Mouse (Mus musculus) kidney, postnatal 25 days (tissue): ENCODE data around the gene Arcn1.

Source experiments
- DNase-seq, 2 experiments: peaks; one replicate each; pipeline ENCODE4 v3.0.0; 2021; ENCODE audit warnings: mixed read lengths in 2 of 2

The Arcn1 gene

DNA sequence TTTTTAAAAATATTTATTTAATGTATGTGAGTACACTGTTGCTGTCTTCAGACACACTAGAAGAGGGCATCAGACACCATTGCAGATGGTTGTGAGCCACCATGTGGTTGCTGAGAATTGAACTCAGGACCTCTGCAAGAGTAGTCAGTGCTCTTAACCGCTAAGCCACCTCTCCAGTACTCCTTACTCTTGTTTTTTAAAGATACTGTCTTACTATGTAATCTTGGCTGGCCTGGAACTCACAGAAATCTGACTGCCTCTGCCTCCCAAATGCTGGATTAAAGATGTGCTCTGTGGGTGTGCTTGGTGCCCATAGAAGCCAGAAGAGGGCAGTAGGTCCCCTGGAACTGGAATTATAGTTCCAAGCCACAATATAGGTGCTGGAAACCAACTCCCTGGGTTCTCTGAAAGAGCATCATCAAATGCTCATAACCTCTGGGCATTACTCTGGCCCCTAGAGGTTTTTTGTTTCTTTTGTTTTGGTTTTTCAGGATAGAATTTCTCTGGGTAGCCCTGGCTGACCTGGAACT lies 26.9 kb downstream of the Arcn1 start:
- no peak for DNase-seq

DNA sequence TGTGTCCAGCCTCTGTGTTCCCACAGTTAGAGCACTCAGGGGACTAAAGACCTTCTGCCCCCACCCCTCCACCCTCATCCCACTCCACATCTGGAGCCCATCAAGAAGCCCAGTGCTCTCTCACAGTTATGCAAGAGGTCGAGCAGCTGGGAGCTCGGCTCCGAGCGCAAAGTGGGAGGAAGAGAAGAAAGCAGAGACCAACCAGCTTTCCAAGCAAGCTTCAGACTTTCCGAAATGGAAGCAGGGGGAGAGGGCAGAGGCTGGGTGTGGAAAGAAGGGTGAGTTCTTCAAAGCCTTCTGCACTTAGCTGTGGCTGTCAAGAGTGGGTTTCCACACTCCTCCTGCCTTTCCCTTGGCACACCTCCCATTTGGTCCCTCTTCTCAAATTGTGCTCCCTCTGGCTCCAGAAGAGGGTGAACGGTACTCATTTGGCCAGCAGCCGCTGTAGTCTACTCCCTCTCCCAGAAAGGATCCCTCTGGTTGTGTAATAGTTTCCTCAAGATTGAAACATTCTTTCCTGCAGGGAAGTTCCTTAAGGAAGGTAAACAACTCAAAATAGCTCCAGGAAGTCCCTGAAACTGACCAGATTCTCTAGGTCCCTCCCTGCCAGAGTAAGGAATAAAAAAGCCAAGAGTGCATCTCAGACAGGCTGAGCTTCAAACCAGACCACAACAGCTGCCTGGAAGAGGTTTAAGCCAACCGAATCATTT lies 30.2 kb downstream of the Arcn1 start:
- peak; percentile 59 to 82 for DNase-seq

DNA sequence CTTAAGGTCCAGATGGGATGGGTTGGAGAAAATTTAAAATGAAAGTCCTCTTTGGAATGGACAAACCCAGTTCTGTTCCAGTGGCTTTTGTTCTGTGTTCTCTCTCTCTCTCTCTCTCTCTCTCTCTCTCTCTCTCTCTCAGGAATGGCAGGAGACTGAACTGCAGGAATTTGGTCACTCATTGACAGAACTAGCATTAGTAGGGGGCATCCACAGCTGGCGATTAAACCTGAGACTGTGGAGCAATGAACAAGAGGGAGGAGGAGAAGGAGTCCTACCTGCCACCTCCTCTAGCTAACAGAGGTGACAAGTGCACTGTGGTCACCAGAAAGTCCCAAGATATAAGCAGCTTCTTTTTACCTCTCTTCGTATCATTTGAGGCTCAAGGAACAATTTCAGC lies 31.3 kb downstream of the Arcn1 start:
- DNase-seq: peak; percentile 40 to 68

DNA sequence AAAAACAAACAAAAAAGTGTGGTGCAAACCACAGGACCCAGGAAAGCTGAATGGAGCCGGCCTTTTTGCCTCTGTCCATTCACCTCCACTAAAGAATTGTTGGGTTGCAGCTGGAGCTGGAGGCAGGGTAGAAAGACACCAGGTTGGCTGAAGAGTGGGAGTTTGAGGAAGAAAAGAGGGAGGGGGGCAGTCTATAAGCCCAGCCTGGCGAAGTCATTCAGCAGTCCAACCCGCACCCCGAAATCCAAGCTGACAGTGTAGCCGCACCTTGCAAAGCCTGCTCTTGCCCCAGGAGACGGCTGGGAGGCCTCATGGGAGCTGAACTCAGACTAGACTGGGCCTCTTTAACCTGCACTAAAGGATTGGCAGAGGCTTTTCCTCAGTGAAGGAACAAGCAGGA lies 31.8 kb downstream of the Arcn1 start:
- DNase-seq: no peak

DNA sequence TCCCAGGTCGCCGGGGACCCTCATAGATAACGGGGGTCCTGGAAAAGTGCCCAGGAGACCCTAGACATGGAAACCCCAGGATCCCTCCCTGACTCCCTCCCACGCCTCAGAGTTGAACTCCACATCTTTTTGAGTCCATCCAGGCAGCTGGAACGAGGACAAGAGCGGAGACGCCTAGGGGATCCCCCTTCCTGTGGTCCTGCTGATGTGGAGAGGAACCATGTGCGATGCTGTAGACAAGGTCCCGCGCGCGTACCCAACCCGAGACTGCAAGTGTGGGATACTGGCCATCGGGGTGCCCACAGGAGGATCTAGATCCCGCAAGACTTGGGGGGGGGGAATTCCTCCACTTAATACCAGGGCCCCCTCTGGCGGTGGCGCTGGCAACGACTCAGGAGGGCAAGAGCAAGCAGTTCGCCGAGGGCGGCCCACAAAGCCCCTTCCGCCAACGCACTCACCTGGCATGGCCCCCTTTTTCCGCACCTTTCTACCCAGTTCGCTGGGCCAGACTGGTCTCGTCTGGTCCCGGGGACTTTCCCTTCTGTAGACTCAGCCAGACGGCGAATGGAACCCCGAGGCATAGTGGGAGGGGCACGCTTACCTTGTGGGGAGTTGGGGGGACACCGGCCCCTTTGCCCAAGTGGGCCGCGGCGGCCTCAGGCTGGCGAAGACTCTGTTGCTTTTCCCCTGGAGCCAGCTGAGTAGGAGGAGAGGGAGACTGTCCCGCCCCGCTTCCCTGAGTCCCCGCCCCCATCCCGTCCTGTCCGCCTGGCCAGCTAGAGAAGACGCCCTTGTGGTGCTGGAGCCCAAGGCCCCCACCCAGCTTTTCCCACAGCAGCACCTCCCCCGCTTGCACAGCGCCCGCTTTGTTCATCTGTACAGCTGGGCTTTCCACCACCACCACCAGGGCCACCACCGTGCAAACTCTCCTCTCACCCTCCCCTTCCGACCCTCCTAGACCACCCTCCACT lies 32.8 kb downstream of the Arcn1 start, which contains the start of gene Phldb1:
Gene Phldb1, minus strand, starts transcription at position 675 of the 971 bp plus-strand sequence.
- DNase-seq: peak; percentile 84 to 91

DNA sequence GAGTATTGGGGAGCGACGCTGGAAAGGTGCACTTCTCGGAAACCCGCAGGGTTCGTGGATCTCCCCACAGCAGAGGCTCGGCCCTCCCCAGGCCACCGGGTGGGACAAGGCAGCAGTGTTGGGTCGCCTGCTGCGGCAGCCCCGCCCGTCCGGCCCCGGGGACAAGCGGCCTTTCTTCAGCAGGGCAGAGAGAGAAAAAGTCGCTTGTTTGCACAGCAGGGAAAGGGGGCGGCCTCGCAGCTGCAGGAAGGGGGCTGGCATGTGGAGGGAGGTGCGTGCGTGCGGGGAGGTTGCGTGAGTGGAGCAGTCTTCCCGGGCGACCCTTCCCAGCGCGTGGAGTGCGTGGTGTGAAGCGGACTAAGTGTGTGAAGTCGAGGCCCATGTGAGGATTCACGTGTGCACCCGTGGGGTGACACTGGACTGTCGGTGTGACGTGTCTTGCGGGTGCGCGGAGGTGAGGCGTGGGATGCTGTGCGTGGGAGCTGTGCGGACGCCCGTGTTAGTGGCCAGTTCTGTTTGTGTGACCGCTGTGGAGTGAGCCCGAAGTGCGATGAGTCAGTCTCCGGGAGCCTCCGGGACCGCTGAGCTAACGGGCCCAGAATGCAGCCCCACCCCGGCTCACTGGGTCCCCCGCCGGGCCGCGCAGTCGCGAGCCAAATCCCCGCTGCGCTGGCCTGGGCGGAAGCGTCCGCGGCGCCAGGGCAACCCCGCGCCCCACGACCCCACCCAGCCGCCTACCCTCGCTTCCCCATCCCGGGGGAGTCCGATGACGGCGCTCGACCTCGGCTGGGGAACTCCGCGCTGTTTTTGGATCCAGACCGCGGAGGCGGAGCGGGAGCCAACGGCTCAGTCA lies 33.7 kb downstream of the Arcn1 start:
- peak; percentile 58 to 75 for DNase-seq

DNA sequence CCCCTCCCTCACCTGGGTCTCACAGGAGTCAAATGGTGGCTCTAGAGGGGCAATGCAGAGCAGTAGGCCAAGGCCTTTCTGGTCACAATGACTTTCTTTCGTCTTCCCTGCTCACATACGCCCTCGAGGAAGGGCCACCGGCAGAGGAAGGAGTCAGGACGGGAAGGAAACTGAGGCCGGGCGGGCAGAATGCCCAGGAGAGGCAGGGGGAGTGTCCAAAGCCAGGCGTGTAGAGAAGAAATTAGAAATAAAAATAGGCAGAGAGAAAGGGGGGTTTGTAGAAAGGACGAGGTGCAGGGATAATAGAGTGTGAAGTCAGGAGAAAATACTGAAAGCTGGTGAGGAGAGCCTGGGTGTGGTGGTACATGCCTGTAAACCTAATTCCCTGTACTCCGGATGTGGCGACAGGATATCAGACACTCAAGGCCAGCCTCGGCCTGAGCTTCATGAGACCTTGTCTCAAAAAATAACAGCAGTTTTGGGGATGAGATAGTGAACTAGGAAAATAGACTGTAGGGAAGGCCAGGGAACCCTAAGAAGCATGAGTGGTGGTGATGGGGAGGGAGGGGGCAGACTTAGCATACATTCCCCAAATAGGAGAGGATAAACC lies 34.6 kb downstream of the Arcn1 start:
- DNase-seq: peak in 1 of 2 experiments; percentile 55

DNA sequence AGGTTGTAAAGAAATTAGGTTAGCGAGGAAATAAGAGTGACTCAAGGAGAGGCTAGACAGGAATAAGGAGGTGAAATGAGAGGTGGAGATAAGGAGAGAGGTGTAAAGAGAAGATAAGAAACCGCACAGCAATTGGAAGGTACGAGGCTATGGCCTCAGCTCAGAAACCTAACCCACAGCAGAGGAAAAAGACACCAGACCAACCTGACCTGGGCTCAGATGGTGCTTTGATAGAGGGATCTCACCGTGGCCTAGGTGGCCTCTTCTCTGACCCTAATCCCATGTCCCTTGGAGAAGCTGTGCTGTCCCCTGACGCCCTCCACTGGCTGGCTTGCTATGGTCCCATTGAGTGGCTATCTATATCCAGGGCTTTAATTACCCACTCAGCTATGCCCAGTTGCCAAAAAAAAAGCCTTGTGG lies 35.5 kb downstream of the Arcn1 start:
- no peak for DNase-seq

DNA sequence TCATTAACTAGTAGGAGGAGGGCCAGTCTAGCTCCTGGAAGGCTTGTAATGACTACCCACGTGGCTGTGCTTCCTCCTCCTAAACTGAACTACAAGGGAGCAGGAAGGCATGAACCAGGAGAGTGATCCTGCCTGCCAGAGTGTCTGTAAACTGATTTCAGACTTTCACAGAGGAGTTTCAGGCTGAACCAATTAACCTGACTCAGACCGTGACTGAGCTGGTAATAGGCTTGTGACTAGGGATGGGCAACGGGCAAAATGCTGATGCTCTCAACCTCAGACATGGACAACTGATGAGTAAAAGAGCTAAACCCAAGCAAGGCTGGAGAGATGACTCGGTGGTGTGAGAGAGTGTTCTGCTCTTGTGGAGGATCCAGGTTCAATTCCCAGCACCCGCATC lies 40.2 kb downstream of the Arcn1 start:
- no peak for DNase-seq

DNA sequence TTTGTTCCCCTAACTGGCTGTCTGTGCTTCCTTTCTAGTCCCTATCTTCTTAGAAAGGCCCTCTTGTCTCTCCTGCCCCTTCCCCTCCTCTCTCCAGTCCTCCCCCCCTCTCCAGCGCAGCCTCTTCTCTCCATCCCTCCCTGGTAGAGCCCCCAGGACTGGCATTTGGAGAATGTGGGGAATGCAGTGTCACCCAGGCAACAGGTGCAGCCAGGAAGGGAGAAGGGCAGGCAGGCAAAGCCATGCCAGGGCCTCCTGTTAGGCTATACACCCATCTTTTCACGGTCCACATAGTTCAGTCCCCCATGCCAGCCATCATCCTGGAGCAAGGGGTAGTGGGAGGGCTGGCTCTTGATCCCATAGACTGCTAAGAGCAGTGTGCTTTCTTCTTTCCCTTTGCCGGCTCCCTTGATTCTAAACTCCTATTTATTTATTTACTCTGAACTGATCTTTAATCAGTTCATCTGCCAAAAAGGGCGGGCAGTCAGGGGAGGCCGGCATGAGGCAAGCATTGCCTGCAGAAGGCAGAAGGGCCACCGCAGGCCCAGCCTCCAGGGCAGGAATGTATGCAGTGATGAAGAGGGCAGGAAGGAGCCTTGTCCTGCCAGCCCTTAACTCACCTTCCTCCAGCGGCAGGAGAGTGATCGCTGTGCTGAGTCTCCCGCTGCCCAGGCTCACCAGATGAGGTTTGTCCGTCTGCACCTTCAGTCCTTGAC lies 41.1 kb downstream of the Arcn1 start:
- peak; percentile 69 to 75 for DNase-seq

DNA sequence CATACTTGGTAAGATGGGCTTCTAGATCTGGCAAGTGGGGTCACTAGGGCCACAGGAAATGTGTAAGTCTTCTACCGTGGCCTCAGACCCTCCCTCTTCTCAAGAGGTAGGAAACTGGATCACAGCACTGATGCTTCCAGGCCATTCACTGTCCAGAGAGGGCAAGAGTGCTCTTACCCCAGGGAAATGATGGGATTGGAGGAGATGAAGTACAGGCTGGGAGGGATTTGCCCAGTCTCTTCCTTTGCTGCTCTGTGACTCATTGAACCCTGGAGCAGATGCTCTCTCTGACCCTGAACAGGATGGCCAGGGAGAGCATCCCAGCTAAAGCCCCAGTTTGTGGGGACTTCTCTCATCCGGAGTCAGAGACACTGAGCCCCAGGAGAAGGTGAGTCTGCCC lies 43.0 kb downstream of the Arcn1 start:
- no peak for DNase-seq

DNA sequence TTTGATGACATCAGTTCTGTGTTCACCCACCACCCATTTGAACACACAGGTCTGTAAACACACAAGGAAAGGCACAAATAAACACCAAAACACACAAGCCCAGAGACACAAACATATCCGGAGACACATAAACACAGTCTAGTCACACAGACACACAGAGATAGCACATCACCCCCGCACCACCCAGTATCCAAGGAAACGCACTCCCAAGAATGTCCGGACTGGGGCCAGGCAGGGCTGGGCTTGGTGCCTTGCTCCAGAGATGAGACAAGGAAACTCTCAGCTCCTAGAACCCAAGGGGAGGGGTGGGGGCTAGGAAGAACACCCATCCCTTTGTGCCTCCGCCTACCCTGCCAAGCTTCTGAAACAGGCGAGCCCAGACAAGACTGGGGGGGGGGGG lies 43.4 kb downstream of the Arcn1 start:
- DNase-seq: peak; percentile 55 to 83

DNA sequence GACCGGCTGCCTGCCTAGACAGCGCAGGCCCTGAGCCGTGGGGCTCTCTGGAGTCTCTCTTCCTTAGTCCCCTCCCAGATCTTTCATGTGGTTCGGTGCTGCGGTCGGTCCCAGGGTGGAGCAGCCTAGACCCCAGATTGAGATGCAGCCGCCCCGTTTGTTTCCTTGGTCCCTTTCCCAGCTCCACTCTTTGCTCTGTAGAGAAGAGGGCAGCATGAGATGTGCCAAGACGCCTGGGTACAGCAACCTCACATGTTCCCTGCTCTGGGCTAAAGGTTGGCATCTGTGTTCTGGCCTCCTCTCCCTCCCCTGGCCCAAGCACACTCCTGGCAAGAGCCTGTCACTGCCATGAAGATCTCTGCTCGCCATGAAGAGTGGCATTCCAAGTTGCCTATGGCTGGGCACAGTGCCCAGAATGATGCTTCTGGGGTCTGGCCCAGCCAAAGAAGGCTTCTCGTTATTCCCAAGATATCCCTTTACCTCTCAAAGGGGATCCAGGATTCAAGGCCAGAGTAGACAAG lies 44.1 kb downstream of the Arcn1 start:
- no peak for DNase-seq

DNA sequence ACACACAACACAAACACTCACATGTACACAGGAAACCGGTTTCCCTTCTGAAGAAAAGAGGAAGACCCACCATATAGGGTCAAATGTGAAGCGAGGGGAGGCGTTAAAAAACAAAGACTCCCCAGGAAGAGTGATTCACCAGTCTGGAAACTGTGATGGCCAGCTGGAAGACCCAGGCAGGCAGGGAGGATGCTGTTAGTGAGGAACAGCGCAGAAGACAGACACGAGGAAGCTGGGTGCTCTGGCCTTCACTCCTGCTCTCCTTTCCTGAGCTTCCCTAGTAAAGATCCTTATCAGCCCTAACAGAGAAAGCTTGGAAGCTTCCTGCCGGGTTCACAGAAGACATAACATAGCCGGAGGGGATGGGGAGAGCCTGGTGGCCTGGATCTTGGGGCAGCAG lies 44.6 kb downstream of the Arcn1 start:
- DNase-seq: no peak

DNA sequence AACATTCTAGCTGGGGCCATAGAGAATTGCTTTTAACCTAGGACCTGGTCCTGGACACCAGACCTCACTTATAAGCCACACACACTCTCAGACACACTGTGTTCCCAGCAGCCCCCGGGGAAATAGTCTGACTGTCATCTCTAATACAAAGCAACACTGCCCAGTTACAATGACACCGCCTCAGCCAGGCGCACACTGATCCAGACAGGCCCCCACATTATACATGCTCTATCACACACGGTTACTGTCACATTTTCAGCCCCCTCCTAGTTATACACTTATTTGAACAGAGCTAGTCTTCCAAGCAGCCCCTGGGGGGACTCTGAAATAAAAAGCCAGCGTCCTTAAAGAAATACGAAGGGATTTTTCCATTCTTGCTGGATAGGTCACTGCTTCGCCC lies 45.1 kb downstream of the Arcn1 start:
- DNase-seq: no peak

DNA sequence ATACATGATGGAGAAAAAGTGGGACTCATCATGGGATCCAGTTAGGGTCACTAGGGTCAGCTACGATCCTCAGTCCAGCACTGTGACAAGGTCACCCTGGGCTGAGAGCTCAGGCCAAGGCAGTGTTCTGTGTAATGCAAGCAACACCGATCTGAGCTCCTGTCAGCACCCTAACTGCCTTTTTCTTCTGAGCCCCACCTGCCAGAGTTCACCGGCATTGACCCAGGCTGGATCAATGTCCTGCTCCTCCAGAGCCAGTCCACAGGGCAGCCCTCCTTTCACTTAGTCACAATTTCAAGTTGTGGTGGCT lies 45.8 kb downstream of the Arcn1 start:
- DNase-seq: no peak

DNA sequence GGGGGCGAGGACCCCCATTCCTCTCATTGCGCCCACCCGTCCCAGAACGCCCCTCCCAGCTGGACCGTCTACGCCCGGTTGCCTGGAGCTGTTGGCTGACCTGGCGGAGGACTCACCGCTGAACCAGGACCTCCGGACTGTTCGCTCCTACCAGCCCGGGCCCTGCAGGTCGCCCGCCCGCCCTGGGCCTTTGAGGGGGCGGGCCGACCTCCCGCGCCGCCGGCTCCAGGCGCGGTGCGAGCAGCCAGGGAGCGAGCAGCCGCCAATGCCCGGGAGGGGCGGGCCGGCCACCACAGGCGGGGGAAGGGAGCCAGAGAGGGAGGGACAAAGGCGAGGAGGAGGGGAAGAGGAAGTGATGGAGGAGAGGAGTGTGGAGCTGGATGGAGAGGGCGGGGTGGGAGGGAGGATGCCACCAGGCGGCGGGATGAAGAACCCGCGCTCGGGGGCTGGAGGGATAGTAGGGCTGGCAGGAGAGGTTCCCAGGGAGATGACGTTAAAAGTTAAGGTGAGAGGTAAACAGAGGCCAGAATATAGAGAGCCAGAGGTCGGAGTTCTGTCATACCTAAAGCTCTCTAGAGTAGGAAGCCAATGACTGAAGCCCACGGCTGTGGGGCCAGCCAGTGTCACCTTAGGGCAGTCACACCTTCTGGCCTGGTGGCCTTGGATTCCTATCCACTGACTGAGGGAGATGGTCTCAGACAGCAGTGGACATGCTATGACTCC lies 46.3 kb downstream of the Arcn1 start:
- DNase-seq: peak; percentile 87 to 96

DNA sequence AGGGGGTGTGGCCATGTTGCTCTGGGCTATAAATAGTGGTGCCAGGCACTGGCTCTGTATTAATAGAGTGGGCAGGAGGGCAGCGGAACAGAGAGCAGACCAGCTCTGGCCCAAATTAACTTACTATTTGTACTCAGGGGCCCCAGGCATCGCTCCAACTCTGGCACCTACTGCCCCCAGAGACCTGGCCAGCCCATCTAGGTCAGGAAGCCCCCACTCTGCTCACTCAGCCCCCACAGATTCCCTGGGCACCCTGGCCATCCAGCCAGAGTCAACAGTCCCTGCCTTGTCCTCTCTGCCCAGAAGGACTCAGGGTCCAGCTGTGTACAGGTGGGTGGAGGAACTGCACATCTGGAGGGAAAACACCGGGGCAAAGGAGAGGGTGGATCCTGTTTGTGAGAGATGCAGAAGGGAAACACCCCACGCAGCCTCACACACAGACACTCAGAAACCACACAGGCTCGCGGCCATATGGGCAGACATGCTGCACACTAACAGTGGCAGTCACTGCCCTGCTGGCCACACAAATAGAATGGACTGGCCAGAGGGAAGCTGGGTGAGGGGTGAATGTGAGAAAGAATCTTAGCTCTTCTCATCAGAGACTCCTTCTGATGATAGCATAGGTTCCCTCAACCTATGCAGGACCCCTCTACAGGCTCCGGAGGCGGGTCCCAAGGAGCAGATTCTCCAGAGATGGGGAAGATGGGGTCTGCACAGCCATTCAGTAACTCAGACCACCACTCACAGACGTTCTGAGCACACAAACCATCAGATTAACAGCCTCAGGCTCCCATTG lies 47.1 kb downstream of the Arcn1 start:
- no peak for DNase-seq

DNA sequence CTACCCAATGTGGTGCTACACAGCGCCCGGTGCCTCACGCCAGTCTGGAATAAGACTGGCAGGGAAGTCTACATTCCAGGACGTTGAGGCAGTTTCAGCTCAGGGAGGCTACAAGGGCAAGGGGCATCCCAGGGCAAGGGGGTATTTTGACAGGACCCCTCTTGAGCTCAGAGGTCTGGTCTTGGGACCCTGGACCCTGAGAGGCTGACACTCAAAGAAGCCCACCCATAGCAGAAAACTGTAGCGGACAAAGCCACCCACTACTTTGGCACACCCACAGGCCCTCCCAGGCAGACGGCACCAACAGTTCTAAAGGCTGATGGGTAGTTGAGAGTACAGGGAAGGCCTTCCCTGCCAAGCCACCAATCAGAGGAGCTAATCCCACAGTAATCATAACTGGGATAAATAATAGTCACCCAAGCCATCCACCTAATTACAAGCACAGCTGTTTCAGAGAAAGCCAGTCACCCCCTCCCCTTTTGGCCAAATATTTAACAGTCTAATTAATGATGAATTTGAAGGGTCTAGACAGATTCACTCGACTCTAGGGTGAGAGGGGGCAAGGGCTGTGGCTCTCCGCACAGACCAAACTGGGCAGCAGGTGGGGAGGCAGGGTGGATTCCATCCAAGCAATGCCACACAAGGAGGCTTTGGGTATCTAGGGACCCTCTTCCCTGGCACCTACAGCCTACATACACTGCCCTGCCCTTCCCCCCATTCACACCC lies 47.9 kb downstream of the Arcn1 start:
- DNase-seq: no peak
